Mouse (Mus musculus) neural tube, embryonic 14.5 days (tissue): ENCODE measurements around the gene Mns1. TPM values are rescaled to one million over a fixed set of nuclear protein-coding genes. Genes with fewer than 3 reads are reported as not detected.

Experiments used
- ATAC-seq: fragments of 200-750 bp; cut with Nextera tagmentation; 2 replicates; pipeline ENCODE4 v1.8.0; 2017; ENCODE audit warnings: low read depth, mild to moderate bottlenecking, moderate TSS enrichment, moderate library complexity
- H3K27ac ChIP-seq: fragments of 300-500 bp; sonication (generic); 2 replicates; pipeline ENCODE4 v1.5.1; 2014; ENCODE audit warnings: low read depth, mild to moderate bottlenecking, control low read depth, low read length, moderate library complexity, mixed read lengths
- H3K27me3 ChIP-seq: fragments of 300-500 bp; sonication (generic); 2 replicates; pipeline ENCODE4 v1.6.1; 2014; ENCODE audit warnings: low read length; ENCODE audit not compliant: control insufficient read depth, insufficient read depth
- H3K36me3 ChIP-seq: fragments of 300-500 bp; sonication (generic); 2 replicates; pipeline ENCODE4 v1.6.1; 2014; ENCODE audit warnings: low read length, mixed read lengths; ENCODE audit not compliant: control insufficient read depth, insufficient read depth
- H3K4me1 ChIP-seq: fragments of 300-500 bp; sonication (generic); 2 replicates; pipeline ENCODE4 v1.6.1; 2014; ENCODE audit warnings: low read length; ENCODE audit not compliant: control insufficient read depth, insufficient read depth
- H3K4me2 ChIP-seq: fragments of 300-500 bp; sonication (generic); 2 replicates; pipeline ENCODE4 v1.6.1; 2014; ENCODE audit warnings: mild to moderate bottlenecking, low read depth, low read length, control low read depth
- H3K4me3 ChIP-seq: fragments of 300-500 bp; sonication (generic); 2 replicates; pipeline ENCODE4 v1.5.1; 2014; ENCODE audit warnings: low read depth, low read length, control low read depth, mixed read lengths
- H3K9ac ChIP-seq: fragments of 300-500 bp; sonication (generic); replicated peaks from 2 replicates; pipeline ENCODE4 v1.6.1; 2014; ENCODE audit warnings: low read depth, mild to moderate bottlenecking, control low read depth, low read length, mixed read lengths
- H3K9me3 ChIP-seq: fragments of 300-500 bp; sonication (generic); 2 replicates; pipeline ENCODE4 v1.6.1; 2016; ENCODE audit warnings: low read length; ENCODE audit not compliant: control insufficient read depth
- WGBS: fragments of 180-500 bp; shearing (Covaris S2); extraction: QIAGEN DNeasy Blood & Tissue Kit; methylation state at CpG from one replicate; pipeline ENCODE4 v1.1.7; 2014; 5-methylcytosine and 5-hydroxymethylcytosine counted together
- polyA plus RNA-seq: library from polyadenylated mRNA; unstranded; fragments of >200 nt; fragmentation: Nextera tagmentation; extraction: Ambion mirVana; gene quantifications from 2 replicates; pipeline ENCODE4 v1.2.1, GENCODE M21; 2014

Mns1 gene
- polyA plus RNA-seq, 1 experiment from 2014 or later = 3.7 TPM

DNA sequence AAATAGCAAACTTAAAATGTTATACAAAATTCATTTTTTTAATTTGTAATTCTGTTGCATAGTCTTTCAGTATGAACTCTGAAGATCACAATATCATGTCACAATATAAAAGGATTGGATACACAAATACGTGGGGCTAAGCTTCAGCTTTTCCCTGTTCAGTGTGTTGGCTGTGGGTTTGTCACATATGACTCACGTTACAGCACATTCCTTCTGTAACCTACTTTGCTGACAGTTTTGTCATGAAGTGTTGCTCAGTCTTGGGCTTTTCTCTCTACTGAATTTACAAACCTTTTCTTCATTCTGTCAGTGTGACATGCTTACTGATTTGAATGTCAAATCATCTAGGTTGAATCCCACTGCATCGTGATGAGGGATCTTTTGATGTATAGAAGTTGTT, 21.9 kb downstream of the Mns1 start:
- H3K27ac ChIP-seq = no peak overlapping the region
- 93% methylated on average over 3 of the region's 3 CpGs for WGBS
- H3K9me3 ChIP-seq = no peaks in the 10 kb centered on the region
- H3K4me1 ChIP-seq = 0 out of 2 replicates have a peak, but pooled peaks cover 3% of the 10 kb centered on the region
- H3K27me3 ChIP-seq = no peaks in the 10 kb centered on the region
- no peak overlapping the region for H3K4me2 ChIP-seq
- H3K36me3 ChIP-seq = no peaks in the 10 kb centered on the region
- ATAC-seq = no peak
- no peak overlapping the region for H3K9ac ChIP-seq
- H3K4me3 ChIP-seq = no peak overlapping the region

DNA sequence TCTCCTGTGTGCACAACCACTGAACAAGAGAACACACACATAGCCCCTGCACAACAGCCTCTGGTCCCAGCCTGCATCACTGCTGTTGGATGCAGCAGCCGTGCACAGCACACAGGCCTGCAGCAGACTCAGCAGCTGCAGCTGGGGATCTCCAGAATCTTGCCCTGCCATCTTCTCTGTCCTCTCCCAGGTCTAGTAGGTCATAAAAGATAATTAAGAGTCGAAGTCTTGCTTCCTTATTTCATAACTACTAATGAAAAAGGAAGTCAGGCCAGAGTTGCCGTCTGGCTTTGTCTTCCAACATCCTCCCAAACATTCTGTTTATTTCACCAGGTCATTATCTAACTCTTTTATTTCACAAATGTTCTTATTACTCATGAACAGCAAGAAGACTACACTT, 23.0 kb downstream of the Mns1 start:
- 0 out of 2 replicates have a peak, but pooled peaks cover 3% of the 10 kb centered on the region for H3K4me1 ChIP-seq
- H3K9ac ChIP-seq = no peak overlapping the region
- H3K27ac ChIP-seq = no peak overlapping the region
- no peak overlapping the region for H3K4me3 ChIP-seq
- H3K27me3 ChIP-seq = no peaks in the 10 kb centered on the region
- no peaks in the 10 kb centered on the region for H3K36me3 ChIP-seq
- no peak overlapping the region for H3K4me2 ChIP-seq
- ATAC-seq = no peak
- WGBS = 84% methylated on average over 3 of the region's 3 CpGs
- no peaks in the 10 kb centered on the region for H3K9me3 ChIP-seq

DNA sequence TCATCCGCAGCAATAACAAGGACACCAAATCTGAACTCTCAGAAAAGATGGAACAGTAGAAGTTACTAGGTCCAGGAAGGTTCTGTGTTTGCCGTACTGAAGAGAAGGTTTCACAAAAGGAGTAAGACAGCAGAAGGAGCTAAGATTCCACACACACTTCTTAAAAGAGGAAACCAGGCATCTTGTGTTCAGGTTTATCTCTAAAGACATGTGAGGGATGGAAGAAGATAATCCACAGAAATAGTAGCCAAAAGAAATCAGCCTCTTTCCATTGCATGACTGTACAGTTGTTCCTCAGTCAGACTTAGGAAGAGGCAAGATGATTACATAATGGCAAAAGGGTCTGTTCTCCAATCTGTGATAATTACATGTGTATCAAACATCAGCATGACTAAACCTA, 24.6 kb downstream of the Mns1 start:
- H3K36me3 ChIP-seq = no peaks in the 10 kb centered on the region
- no peak overlapping the region for H3K4me3 ChIP-seq
- no peak overlapping the region for H3K9ac ChIP-seq
- no peak overlapping the region for H3K27ac ChIP-seq
- no peaks in the 10 kb centered on the region for H3K27me3 ChIP-seq
- no peak for ATAC-seq
- 97% methylated on average over 2 of the region's 2 CpGs for WGBS
- no peak overlapping the region for H3K4me2 ChIP-seq
- H3K9me3 ChIP-seq = no peaks in the 10 kb centered on the region
- 0 out of 2 replicates have a peak, but pooled peaks cover 3% of the 10 kb centered on the region for H3K4me1 ChIP-seq

DNA sequence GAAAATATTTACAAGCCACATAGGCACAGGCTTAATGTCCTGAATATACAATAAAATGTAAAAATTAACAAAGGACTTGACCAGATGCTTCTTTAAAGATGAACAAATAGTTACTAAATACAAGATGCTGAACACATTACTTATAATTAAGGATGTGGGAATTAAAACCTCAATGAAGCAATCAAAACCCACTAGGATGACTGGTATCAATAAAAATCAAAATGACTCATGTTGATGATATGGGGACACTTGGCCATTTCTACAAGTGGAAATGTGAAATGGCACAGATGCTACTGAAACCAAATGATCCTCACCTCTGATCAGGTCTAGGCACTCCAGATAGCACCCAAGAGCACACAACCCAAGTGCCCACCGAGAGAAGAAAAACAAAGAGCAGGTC, 27.0 kb downstream of the Mns1 start:
- H3K36me3 ChIP-seq = no peaks in the 10 kb centered on the region
- no peak overlapping the region for H3K27ac ChIP-seq
- H3K4me2 ChIP-seq = no peak overlapping the region
- no peak overlapping the region for H3K9ac ChIP-seq
- H3K4me1 ChIP-seq = 0 out of 2 replicates have a peak, but pooled peaks cover 3% of the 10 kb centered on the region
- H3K27me3 ChIP-seq = no peaks in the 10 kb centered on the region
- ATAC-seq = no peak
- no peak overlapping the region for H3K4me3 ChIP-seq
- H3K9me3 ChIP-seq = no peaks in the 10 kb centered on the region
- 77% methylated on average over 1 of the region's 1 CpGs for WGBS

DNA sequence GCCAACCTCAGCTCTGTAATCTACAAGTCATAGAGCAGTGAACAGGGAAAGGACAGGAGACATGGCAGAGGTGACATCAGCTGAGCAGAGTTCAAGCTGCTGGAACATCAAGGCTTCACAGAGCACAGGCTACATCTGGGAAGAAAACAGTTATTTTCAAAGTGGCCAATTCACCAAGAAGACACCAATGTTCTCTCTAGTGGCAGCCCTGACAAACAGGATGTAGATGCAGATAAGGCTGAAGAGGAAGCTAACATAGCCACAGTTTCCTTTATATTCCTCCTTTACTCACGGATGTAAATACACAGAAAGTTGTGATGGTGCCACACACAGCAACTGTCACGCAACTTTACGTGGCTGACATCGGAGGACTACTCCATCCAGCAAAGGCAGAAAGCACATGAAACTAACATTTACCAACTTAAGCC, 28.0 kb downstream of the Mns1 start:
- 0 out of 2 replicates have a peak, but pooled peaks cover 3% of the 10 kb centered on the region for H3K4me1 ChIP-seq
- ATAC-seq = no peak
- H3K9ac ChIP-seq = no peak overlapping the region
- no peak overlapping the region for H3K27ac ChIP-seq
- H3K4me3 ChIP-seq = no peak overlapping the region
- H3K27me3 ChIP-seq = no peaks in the 10 kb centered on the region
- WGBS = 92% methylated on average over 4 of the region's 4 CpGs
- H3K4me2 ChIP-seq = no peak overlapping the region
- H3K36me3 ChIP-seq = no peaks in the 10 kb centered on the region
- H3K9me3 ChIP-seq = no peaks in the 10 kb centered on the region

DNA sequence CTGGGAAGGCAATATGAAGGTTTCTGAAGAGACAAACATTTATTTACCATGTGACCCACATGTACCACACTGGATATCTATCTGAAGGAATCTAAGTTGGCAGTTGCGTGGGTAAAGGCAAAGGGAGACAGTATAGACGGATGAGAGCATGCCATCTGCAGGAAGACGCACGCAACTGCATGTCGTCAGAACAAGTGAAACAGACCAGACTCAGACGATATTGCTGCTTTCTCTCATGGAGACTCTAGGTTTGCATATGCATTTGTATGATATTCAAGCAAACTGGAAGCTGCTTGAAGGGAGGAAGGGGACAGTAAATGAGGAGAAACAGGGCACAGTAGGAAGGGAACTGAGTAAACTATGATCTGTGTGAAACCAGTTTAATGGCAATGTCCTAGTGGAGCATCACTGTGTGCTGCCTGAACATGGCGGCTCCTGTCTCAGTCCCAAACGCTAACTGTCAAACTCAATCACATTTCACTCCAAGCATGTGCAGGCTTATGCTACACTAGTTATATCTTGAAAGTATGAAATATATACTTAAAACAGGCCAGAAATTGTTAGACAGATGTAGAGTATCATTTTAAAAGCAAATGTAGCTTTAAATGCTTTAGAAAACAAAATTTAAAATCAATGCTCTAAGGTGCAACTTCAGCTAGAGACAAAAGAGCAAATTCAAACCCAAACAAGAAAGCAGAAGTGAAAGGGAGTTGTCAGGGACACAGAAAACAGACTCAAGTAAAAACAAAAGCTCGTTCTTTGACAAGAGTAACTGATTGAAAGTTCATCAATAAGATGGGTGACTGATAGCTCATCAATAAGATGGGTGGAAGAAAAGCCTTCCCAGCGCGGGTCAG, 30.0 kb downstream of the Mns1 start:
- WGBS = 72% methylated on average over 11 of the region's 11 CpGs
- no peak for ATAC-seq
- H3K9ac ChIP-seq = no peak overlapping the region
- H3K9me3 ChIP-seq = no peaks in the 10 kb centered on the region
- H3K4me2 ChIP-seq = no peak overlapping the region
- no peak overlapping the region for H3K4me3 ChIP-seq
- 0 out of 2 replicates have a peak, but pooled peaks cover 3% of the 10 kb centered on the region for H3K4me1 ChIP-seq
- H3K27ac ChIP-seq = no peak overlapping the region
- H3K27me3 ChIP-seq = no peaks in the 10 kb centered on the region
- H3K36me3 ChIP-seq = no peaks in the 10 kb centered on the region

DNA sequence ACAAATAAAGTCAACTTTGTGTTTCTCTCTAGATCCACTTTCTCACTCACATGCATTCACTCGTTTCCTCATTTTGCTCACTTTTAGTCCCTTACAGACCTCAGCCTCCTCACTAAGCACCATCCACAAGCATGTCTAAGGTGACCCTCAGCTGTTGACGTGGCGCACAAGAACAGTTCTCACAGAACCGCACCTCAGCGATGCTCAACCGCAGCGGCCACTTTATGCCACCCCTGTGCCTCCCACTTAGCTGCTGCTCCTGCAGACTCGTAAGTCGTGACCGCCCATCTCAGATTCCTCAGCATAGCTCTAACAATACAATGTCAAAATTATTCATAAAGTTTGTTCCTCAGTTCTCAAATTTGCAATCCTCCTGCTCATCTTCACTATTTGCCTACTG, 30.8 kb downstream of the Mns1 start:
- H3K36me3 ChIP-seq = no peaks in the 10 kb centered on the region
- ATAC-seq = no peak
- 0 out of 2 replicates have a peak, but pooled peaks cover 3% of the 10 kb centered on the region for H3K4me1 ChIP-seq
- no peak overlapping the region for H3K4me3 ChIP-seq
- H3K27ac ChIP-seq = no peak overlapping the region
- H3K9ac ChIP-seq = no peak overlapping the region
- 95% methylated on average over 10 of the region's 10 CpGs for WGBS
- no peaks in the 10 kb centered on the region for H3K9me3 ChIP-seq
- H3K27me3 ChIP-seq = no peaks in the 10 kb centered on the region
- H3K4me2 ChIP-seq = no peak overlapping the region

DNA sequence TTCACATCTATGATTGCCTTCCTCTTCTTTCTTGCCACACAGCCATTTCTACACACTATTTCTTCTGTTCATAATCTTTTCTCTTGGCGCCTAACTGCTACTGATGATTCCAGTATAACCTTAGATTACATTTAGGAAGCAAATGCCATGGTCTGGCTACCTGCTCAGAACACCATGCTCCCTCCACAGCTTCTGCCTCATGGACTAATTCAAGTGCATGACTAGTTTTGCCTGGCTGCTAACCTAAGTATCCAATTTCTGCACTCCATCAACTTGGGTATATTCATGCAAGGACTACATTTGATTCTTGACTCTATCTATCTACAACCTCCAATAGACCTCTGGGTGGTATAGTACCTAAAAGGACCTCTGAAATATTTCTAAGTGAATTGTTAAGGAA, 32.0 kb downstream of the Mns1 start:
- no peak overlapping the region for H3K4me2 ChIP-seq
- WGBS = 91% methylated on average over 1 of the region's 1 CpGs

DNA sequence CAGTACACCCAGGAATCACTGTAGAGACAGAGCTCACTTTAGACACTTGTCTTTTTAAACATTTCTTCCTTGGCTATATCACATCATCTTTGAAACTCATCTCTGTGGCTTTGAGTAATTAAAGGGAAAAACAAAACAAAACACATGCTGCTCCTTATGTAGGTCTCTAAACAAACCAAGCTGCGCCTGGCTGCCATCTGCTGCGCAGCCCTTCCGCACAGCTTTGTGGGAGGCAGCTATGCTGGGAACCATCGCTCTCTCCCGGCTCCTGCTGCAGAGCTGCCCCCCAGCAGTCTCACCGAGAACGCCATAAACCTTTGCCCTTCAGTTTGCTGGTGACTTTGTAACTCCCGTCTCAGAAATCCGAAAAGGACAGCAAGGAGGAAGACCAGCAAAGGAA, 37.7 kb downstream of the Mns1 start:
- no peak overlapping the region for H3K27ac ChIP-seq
- H3K4me1 ChIP-seq = no peaks in the 10 kb centered on the region
- H3K9me3 ChIP-seq = no peaks in the 10 kb centered on the region
- H3K27me3 ChIP-seq = no peaks in the 10 kb centered on the region
- no peak overlapping the region for H3K4me3 ChIP-seq
- H3K36me3 ChIP-seq = peaks cover 11% of the 10 kb centered on the region; the same call in 1 of the 2 replicates
- H3K4me2 ChIP-seq = no peak overlapping the region
- ATAC-seq = no peak
- 78% methylated on average over 9 of the region's 9 CpGs for WGBS
- H3K9ac ChIP-seq = no peak overlapping the region

More for the DNA sequence above, 32.0 kb downstream of the Mns1 start:
- no peaks in the 10 kb centered on the region for H3K9me3 ChIP-seq
- no peak overlapping the region for H3K4me3 ChIP-seq
- ATAC-seq = no peak
- no peak overlapping the region for H3K9ac ChIP-seq
- no peaks in the 10 kb centered on the region for H3K4me1 ChIP-seq
- H3K27me3 ChIP-seq = no peaks in the 10 kb centered on the region
- no peak overlapping the region for H3K27ac ChIP-seq
- no peaks in the 10 kb centered on the region for H3K36me3 ChIP-seq
